Mouse (Mus musculus) heart, postnatal 4 days (tissue): ENCODE measurements around the gene Slc13a2. TPM values are rescaled to one million over a fixed set of nuclear protein-coding genes. Genes with fewer than 3 reads are reported as not detected.
A peak's percentile ranks its signal among the peaks of the same experiment; 100 is the strongest.

ENCODE experiments used
- DNase-seq: peaks from one replicate; pipeline ENCODE4 v3.0.0; 2021
- total RNA-seq, 2 experiments: library from RNA; stranded (reverse); gene quantifications; 2 replicates each; pipeline ENCODE4 v1.2.3; 2021

The Slc13a2 gene
- total RNA-seq, 2 experiments from 2014 or later, result not detected

DNA sequence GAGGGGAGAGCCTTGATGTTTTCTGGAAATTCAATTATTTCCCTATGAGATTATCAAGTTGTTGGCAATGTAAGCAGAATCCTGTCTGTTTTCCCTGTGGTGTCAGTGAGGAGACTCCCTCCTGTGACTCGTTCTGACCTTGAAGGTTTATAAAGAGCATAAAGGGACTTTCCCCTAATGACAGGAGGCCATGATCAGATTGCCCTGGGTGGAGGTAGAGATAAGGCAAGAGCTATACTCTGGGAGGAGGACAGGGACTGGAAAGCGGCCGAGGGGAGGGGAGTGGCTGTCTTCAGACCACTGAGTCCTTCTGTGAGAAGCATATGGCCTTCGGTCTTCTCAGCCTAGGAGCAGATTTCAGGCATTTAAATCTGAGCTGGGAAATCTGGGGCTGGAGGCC lies 12.0 kb upstream of the Slc13a2 start:
- DNase-seq, result no peak

DNA sequence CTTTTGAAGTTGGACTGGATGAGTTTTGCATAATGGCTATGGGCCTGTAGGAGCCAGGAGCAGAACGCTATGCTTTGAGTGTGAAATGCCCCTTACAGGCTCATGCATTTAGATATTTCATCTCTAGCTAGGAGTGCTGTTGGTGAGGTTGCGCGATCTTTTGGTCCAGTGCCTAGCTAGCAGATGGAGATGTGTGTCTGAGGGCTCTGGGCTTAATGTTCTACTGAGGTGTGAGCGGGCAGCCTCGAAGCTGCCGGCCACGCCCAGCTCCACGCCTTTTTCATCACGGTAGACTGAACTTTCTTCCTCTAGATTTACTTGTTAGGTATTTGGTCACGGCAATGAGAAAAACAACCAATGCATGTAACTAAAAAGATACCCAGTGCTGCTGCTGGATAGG lies 9.2 kb upstream of the Slc13a2 start:
- DNase-seq, result no peak

DNA sequence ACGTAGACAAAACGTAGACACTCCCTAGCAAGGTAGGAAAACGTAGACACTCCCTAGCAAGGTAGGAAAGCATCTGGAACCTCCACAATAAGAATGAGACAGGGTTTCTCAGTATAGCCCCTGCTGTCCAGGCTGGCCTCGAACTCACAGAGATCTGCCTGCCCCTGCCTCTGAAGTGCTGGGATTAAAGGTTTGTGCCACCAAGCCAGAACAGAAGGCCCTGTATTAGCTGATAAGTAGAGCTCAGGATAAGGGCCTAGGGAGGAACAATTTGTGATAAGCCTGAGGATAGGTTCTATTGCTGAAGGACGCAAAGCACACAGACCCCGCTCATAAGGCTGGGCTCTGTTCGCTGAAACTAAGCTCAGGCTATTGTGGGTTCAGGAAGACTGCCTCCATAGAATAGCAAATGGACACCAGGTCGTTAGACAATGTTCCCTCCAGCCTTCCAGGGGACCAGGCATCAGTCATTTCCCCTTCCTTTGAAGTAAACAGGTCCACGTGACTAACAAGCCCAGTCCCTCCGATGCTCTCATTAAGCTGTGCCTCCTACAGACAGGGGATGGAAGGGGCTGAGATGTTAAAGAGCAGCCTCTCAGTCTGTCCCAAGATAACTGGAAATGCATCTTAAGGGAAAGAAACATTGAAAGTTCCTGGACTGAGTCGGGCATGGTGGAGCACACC lies 8.3 kb upstream of the Slc13a2 start:
- no peak for DNase-seq

DNA sequence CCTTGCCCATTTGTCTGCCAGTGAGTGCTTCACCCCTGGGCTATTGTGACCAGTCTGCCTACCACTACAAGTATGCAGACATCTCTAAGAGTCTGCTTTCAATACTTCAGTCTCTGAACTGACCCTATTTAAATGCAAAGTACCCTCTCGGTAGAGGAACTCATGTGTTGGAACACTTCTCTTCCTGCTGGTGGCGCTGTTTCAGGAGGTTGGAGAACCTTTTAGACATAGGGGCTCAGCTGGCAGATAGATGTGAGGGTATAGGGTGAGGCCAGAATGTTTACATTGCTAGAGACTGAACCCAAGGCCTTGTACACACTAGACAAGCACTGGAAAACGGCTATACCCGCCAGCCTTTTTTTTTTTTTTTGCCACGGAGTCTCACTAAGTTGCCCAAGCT lies 6.3 kb upstream of the Slc13a2 start:
- DNase-seq, result no peak

DNA sequence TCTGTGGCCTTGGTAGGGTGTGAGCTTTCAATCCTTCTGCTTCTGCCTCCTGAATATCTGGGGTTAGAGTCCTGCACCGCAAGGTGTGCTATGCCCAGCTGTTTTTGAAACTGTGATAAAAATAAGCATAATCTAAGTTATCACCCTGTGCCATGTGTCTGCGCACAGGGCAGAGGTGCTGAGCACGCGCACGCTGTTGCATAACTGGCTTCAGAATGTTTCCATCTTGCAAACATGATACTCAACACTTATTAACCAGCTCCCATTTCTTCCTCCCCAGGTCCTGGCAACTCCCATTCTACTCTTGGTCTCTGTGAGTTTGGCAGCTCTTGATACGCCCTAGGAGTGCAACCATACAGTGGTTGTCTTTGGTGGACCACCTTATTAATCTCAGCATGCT lies 5.6 kb upstream of the Slc13a2 start:
- no peak for DNase-seq

DNA sequence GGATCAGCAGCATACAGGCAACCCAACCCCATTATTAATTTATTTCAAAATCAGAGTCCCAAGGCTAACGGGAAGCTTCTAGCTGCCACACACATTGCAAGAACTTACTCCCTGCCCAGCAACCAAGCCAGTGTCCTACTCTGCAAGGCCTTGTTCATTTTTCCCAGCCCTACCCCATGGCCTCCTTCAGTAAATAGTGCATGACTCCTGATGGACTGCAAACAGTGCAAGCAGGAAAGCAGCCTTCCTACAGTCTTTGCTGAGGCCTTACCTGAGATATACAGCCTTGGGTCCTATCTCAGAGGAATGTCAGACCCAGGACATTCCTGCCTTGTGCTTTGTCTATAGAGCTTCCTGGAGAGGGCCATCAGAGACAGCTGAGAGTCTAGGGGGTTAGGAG lies 3.6 kb upstream of the Slc13a2 start:
- DNase-seq, result no peak

DNA sequence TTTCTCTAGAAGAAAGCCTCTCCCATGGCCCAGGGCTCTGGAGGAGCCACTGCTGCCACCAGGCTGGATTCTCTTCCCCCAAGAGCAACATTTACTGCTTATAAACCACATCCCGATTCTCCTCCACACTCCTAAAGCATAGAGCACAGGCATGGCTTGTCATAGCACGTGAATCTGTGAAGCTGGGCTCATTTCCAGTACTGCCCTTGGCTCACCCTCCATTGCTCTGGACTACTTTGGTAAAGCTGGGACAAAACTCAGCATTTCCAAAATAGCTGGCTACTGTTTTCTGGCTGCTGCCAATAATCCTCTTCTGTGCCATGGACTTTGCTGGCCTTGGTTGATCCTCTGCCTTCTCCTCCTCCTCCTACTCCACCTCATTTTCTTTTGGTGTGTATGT lies 2.3 kb upstream of the Slc13a2 start:
- DNase-seq, result no peak

DNA sequence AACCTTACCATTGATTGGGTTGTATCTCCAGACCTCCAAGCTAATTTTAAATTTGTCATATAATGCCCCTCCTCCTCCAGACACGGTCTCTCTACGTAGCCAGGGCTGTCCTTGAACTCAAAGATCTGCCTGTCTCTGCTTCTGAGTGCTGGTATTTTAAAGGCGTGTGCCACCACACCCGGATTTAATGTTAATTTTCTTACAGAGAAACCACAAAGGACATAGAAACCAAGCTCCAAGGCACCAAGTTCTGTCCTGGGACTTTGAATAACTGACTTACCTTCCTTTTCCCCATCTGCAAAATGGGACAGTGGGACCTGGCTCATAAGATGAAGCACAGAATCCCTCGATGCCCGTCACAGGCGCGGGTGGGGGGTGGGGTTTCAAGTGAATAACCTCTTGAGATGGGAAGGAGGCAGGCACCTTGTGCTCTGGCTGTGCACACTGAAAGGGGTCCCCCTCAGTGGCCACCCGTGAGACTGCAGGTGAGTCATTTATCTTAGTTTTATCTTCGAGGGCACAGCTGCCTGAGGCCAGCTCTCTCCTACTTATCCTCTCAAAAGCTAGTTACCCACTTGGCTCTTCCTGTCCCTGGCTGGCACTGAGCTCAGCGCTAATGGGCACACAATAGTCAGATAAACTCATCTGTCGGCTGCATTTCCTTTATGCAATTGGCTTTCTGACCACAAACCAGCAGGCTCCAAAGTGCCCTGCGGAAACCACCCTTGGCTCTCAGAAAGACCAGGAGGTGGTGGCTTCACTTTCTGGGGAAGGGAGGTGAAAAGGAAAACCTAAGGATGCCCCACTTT lies 612 bp downstream of the Slc13a2 start:
- DNase-seq, result no peak

DNA sequence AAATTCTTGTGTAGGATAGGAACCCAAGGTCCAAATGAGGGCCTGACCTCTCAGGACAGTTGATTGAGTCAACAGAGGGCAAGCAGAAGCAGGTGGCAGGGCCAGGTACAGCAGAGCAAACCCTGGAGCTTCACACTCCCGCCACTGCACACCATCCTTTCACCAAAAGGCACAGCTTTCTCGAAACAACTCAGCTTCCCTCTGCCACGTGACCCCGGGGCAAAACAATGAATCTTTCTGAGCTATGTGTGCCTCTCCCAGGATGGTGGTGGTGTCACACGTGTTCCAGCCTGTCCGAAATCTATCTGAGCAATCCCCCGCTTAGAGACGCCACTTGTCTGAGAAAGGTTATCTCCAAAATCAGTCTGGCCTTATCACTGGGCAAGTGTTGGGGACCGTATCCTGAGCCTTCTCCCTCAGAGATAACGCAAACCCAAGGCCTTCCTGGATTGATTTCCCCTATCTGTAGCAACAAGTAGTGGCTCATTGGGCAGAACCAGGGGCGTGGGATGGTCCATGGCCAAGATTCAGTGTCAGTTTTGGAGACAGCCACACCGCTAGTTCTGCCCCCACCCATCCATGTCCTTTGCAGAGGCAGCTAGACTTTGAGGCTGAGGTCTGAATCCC lies 1.6 kb downstream of the Slc13a2 start:
- DNase-seq, result no peak

DNA sequence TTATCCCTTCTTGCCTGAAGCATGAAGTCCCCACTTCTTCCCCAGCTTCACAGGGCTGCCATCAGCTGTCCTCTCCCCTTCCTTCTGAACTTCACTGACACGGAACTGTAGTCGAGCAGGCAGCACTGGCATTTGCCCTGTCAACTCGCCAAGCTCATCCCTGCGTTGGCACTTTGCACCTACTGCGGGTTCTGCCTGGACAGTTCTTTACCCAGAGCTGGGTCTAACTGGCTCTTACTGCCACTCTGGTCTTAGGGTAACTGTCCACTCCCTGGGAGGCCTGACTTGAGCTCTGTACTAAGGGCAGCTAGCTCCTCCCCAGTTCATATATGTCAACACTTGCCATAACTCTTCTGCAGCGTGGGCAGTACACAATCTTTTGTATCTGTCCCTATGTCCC lies 5.2 kb downstream of the Slc13a2 start:
- no peak for DNase-seq

DNA sequence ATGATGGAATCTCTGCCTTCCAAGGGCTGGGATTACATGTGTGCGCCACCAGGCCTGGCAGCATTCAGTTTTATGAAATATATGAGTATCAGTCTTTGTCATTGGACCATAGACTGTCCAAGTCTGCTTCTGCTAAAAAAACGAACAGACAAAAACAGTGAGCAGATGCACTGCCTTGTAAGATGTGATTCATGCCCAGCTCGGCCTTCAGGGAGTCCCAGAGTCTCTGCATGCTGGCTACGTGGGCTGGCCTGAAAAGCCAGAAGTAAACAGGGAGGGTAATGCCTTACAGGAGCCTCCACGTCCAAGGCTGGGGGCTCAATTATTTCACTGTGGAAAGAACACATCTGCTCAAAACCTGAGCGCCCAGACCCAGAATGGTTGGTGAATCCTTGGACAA lies 9.2 kb downstream of the Slc13a2 start:
- no peak for DNase-seq

DNA sequence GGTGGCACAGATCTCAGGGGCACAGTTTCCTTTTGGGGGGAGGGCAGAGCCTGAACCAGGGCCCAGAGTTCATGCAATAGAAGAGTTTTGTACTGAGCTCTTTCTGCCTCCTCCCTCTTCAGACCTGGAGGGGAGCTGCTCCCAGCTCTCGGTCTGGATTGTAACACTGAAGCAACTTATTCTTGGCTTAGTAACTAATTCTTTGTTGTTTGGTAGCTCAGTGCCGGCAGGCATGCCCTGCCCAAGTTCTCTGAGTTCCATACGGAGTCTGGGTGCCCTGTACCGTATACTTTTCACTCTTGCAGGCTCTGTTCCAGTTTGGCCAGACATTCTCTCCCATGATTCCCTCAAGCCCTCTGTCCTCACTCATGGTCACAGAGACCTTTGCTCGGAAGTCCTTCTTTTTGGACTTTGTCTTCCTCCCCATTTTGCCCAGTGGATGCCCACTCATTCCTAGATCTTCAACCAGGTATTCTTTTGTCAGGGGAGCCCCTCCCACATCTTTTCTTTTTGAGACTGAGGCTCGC lies 9.6 kb downstream of the Slc13a2 start:
- no peak for DNase-seq

DNA sequence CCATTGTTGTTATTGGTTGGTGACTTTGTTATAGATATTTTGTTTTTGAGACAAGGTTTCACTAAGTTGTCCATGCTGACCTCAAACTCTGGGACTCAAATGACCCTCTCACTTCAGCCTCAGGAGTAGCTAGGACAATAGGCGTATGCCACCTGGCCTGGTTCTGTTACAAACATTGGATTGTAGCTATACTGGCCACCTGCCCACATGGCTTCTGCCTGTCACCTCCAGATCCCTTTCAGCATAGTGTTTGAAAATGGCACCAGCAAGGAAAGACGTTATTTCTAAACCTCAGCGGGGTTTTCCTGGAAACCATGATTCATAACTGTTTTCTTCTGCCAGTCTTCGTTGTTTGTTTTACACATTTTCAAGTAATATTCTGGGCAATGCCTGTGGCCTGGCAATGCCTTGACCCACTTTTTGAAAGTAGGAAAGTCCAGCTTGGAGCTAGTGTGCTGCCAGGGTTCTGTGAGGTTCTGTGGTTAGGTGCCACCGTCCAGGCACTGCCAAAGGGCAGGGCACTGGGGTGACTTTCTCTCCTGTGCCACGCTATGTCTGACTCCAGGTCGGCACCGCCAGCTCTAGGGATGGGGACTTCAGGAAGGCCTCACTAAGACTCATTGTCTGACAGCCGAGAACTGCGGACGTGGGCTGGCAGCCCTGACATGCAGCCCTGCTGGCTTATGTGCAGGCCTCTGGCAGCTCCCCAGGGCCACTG lies 10.3 kb downstream of the Slc13a2 start:
- no peak for DNase-seq

DNA sequence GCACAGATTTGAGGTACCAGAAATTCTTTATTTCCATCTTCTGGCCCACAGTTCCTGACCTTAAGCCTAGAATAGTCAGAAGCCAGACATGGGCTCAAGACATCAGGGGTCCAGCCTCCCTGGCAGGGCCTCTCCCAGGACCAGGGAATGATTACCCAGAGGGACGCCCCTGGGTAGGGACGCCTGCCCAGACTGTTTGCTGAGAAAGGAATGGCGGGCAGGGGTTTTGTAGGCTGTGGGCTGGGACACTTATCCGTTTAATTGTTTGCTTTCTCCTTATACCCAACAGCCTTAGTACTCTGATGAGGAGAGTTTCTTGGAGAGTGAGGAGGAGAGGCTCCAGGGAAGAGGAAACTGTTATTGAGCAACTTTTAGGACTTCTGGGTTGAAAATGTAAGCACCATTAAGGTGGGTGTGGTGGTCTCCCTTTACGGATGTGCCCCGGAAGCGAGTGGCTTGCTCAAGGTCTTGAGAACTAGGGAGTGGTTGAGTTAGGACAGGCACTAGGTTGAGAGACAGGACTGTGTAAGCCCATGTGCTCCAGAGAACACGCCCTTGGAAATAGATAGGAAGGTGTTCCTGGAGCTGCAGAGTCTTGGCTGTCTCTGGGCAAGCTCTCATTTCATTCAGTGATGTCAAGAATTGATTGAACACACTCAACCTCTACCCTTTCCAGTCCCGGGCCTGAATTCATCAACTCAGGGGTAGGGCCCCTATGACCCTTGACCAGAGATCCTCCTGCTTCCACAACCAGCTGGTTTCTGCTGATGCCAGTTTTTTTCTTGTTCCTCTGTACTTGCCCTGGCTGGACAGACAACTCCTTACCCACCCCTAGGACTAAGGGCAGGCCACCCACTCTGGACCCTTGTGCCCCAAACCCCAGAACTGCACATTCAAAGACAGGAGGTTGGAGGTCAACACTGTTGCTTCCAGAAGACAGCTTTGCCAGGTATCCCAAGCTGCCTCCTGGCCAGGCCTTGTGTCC lies 13.5 kb downstream of the Slc13a2 start:
- no peak for DNase-seq

DNA sequence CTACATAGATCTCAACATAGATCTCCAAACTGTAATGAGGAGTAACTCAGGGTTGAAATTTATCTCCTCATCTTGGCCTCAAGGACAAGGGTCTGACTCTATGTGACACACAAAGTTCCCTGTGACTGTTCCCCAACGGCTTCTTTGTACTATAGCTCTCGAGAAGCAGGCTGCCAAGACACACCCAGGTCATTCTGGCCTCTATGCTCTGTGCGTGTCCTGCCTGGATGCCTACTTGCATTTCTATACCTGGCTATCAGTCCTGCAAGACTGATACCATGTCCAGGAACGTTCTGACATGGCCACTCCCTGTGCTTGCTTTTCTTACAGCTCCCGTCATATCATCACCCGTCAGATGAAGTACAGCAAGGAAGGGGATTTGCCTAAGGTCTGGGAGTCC lies 20.0 kb downstream of the Slc13a2 start:
- no peak for DNase-seq

DNA sequence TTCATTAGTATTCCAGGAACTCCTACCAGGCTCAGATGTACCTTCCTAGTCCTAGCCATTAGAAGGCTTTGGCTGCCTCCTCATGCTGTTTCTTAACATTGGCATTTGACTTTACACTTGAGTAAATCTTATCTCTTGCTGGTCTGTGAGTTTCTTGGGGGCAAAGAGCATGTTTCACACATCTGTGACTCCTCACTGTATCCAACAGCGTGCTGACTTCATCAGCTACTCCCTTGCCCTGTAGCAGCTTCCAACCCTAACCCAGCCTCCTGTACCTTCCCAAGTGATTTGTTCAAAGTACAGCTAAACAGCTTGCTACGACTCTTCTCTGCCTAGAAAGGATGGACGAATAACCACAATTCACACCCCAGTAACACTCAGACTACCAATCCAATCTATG lies 20.5 kb downstream of the Slc13a2 start:
- DNase-seq, result no peak

DNA sequence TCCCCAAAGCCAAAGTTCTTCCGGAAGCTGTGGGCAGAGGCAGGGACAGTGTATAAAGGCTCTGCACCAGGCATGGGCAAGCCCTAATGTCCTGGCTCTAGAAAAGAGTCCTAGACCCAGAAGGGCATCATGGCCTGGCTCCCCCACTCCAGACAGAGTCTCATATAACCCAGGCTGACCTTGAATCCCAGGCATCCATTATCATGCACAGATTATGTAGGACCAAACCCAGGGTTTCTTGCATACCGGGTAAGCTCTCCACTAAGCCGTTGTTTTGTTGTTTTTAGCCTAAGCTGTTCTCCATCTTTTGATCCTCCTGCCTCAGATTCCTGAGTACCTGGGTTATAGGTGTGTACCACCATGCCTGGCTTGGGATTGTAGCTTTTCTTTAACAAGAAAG lies 21.1 kb downstream of the Slc13a2 start:
- DNase-seq, result no peak

DNA sequence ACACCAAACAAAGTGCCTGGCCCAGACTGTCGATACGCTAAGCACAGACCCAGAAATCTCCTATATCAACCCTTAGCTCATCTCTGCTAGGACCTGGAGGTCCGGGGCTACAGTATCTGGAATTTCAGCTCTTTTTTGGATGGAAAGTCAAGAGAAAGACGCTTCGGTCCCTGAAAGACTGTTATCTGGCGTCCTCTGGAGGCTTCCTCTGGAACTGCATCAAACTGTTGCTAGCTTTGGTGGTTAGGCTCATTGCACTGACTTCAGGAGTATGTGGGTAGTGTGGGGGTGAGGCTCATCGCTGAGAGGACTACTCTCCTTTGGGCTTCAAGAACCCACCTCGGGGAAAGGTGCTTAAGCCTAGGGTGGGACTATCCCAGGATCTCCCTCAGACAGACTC lies 22.3 kb downstream of the Slc13a2 start:
- DNase-seq, result peak; percentile 79

DNA sequence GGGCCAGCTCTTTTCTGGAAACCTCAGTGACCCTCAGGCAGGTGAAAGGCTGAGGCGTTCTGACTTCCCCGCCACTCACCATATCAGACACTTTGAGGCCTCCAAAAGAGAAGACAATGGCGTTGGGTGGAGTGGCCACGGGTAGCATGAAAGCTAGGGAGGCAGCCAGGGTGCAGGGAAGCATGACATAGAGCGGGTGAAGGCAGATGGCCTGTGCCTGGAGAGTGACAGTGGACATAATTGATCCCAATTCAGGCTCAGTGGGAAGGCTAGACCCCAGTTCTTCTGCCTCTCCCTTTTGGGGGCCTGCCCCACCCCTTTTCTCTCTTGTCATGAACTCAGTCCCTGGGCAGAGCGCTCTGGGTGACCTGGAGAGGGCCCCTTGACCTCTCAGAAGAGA lies 23.8 kb downstream of the Slc13a2 start:
- no peak for DNase-seq

DNA sequence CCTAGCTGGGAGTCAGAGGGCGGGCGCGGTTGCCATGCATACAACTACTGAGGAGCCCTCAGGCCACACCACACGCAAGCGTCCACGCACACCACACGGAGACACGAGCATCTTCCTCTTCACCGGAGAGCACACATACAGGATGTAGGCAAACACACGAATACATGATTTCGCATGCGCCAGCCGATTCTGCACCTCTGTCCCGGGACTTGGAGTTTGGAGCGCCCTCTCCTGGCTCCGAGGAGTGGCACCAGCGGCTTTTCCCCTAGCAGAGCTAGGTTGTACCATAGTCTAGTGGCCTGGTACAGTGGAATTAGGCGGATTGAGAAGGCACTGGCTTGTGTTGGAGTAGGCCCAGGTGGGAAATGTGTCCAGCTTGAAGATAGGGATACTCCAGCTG lies 24.6 kb downstream of the Slc13a2 start:
- DNase-seq, result peak; percentile 77

DNA sequence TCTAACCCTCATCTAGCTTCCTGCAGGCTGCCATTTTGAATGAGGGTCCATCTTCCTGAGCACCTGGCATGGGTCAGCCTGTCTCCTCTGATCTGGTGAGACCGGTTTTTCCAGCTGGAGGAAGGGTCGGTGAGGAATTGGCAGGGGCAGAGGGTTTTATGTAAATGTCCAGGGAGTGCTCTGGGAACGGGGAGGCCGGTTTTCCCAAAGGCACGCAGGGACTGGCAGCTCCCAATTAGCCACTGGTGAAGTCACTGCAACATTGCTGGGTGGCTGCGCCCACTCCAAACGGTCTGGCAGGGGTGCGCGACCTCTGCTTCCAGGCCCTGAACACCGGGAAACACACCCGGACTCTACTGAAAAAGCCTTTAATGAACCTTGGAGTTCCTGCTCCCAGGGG lies 25.1 kb downstream of the Slc13a2 start:
- no peak for DNase-seq

DNA sequence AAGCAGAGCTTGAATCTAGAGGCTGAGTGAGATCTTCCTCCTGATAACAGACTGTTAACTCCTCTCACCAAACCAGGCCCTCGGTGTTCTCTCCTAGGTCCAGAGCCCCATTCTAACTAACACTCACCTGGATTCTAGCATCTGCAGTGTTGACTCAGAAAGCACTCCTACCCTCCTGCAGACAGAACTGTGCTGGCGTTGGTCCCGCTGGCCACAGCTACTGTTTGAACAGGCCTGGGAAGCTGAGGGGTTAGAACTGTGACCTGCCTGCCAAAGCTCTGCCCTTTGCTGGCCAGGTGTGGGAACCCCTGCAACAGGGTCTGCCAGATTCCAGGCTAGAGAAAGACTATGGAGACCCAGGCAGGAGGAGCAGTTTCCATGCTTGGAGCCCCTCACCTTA lies 29.3 kb downstream of the Slc13a2 start:
- DNase-seq, result no peak
